ENCODE assay signal across 8 mouse cellular contexts in genomic region chr6:113238442-113238841, GRCm38 (mm10). TPM values are rescaled to one million over a fixed set of nuclear protein-coding genes. Genes with fewer than 3 reads are reported as not detected.
A peak's percentile ranks its signal among the peaks of the same experiment; 100 is the strongest.
DNase-seq lines count a peak whose midpoint lies in the region; ATAC-seq and TF ChIP-seq lines count a peak whose summit lies in the region.

No protein-coding gene starts in this region.

- intact Hi-C loops in left cerebral cortex, adult 2 months (cut with DNase I): loop anchor here (5.0 kb wide), 3 partner anchors 69 to 191 kb away; partner anchors contain the start of genes Arpc4, Brpf1, Tada3 and Thumpd3
- intact Hi-C loops in left cerebral cortex, postnatal 10 days (cut with DNase I): no loop called here

- H3K4me1 ChIP-seq in bone marrow macrophage, adult 2 months (ENCODE audit: control insufficient read depth, insufficient read depth, low read length): peaks cover 7% of the 10 kb centered on the region
- peaks cover 7% of the 10 kb centered on the region; the same call in 1 of the 2 replicates for H3K4me1 ChIP-seq in hindbrain, embryonic 11.5 days (replicated peaks; ENCODE audit: control insufficient read depth, insufficient read depth, low read length)
- H3K4me1 ChIP-seq in lung, postnatal 0 days (ENCODE audit: insufficient read depth, low read depth, low read length): peaks cover 5% of the 10 kb centered on the region
- H3K4me1 ChIP-seq in stomach, embryonic 16.5 days (ENCODE audit: control insufficient read depth, insufficient read depth, low read length): peaks cover 10% of the 10 kb centered on the region

- no peak for TF ChIP-seq CTCF in left cerebral cortex, adult 2 months (IDR thresholded peaks at IDR 0.05)
- TF ChIP-seq CTCF in bone marrow macrophage, adult 2 months (IDR thresholded peaks at IDR 0.05; ENCODE audit: low read depth, low read length): no peak
- TF ChIP-seq CTCF in lung, postnatal 0 days (IDR thresholded peaks at IDR 0.05): no peak

- H3K4me2 ChIP-seq in hindbrain, embryonic 11.5 days (replicated peaks; ENCODE audit: low read depth, low read length): peak overlapping the region; percentile 83
- H3K4me2 ChIP-seq in lung, postnatal 0 days (replicated peaks; ENCODE audit: low read depth, low read length): peak overlapping the region; percentile 90
- H3K4me2 ChIP-seq in stomach, embryonic 16.5 days (ENCODE audit: low read depth, low read length): peak overlapping the region; percentile 93

- peak overlapping the region; percentile 88 for H3K9ac ChIP-seq in hindbrain, embryonic 11.5 days (ENCODE audit: low read depth, low read length)
- peak overlapping the region; percentile 89 for H3K9ac ChIP-seq in lung, postnatal 0 days (replicated peaks; ENCODE audit: low read depth)
- peak overlapping the region; percentile 93 for H3K9ac ChIP-seq in stomach, embryonic 16.5 days (ENCODE audit: low read length)

- TF ChIP-seq EP300 in lung, postnatal 0 days (IDR thresholded peaks at IDR 0.05): no peak

- H3K4me3 ChIP-seq in left cerebral cortex, adult 2 months: peak overlapping the region; percentile 94
- peak overlapping the region; percentile 72 for H3K4me3 ChIP-seq in bone marrow macrophage, adult 2 months (ENCODE audit: insufficient read depth, low read length)
- peak overlapping the region; percentile 97 for H3K4me3 ChIP-seq in hindbrain, embryonic 11.5 days (ENCODE audit: low read depth, low read length)
- H3K4me3 ChIP-seq in lung, postnatal 0 days (ENCODE audit: low read depth, low read length): peak overlapping the region; percentile 99
- peak overlapping the region; percentile 98 for H3K4me3 ChIP-seq in stomach, embryonic 16.5 days (replicated peaks; ENCODE audit: low read length)

- H3K27me3 ChIP-seq in hindbrain, embryonic 11.5 days (ENCODE audit: control insufficient read depth, insufficient read depth, low read length): no peaks in the 10 kb centered on the region
- no peaks in the 10 kb centered on the region for H3K27me3 ChIP-seq in lung, postnatal 0 days (replicated peaks; ENCODE audit: insufficient read depth, low read length)
- no peaks in the 10 kb centered on the region for H3K27me3 ChIP-seq in stomach, embryonic 16.5 days (ENCODE audit: control insufficient read depth, insufficient read depth, low read length)

- H3K36me3 ChIP-seq in hindbrain, embryonic 11.5 days (ENCODE audit: control insufficient read depth, insufficient read depth, low read length): no peaks in the 10 kb centered on the region
- H3K36me3 ChIP-seq in lung, postnatal 0 days (ENCODE audit: insufficient read depth, low read length): 0 out of 2 replicates have a peak, but pooled peaks cover 8% of the 10 kb centered on the region
- no peaks in the 10 kb centered on the region for H3K36me3 ChIP-seq in stomach, embryonic 16.5 days (ENCODE audit: control insufficient read depth, insufficient read depth, low read length)

- no peak overlapping the region for H3K27ac ChIP-seq in left cerebral cortex, adult 2 months
- peak overlapping the region; percentile 42 for H3K27ac ChIP-seq in bone marrow macrophage, adult 2 months (ENCODE audit: insufficient read depth, low read depth, low read length)
- no peak overlapping the region for H3K27ac ChIP-seq in hindbrain, embryonic 11.5 days (ENCODE audit: low read depth, low read length)
- H3K27ac ChIP-seq in lung, postnatal 0 days (ENCODE audit: low read length): peak overlapping the region; percentile 86; the same call in 1 of the 2 replicates
- no peak overlapping the region for H3K27ac ChIP-seq in stomach, embryonic 16.5 days (ENCODE audit: low read length)

- H3K9me3 ChIP-seq in hindbrain, embryonic 11.5 days (ENCODE audit: control insufficient read depth, low read length): no peaks in the 10 kb centered on the region
- no peaks in the 10 kb centered on the region for H3K9me3 ChIP-seq in lung, postnatal 0 days (ENCODE audit: low read length)
- H3K9me3 ChIP-seq in stomach, embryonic 16.5 days (replicated peaks; ENCODE audit: control insufficient read depth, low read length): no peaks in the 10 kb centered on the region

- no peak for DNase-seq in left cerebral cortex, adult 2 months (ENCODE audit: extremely low spot score in 1 of 2, low spot score in 2 of 2)
- no peak for DNase-seq in left cerebral cortex, postnatal 10 days (ENCODE audit: extremely low spot score in 1 of 2, low spot score in 2 of 2)
- DNase-seq in hindbrain, embryonic 11.5 days (ENCODE audit: low spot score): no peak
- peak; percentile 51 for DNase-seq in lung, postnatal 0 days (ENCODE audit: low spot score)
- no peak for DNase-seq in c-Kit-positive CD71-positive TER-119-positive erythroid progenitor cells, embryonic 14.5 days (ENCODE audit: low spot score)
- DNase-seq in testis, postnatal 14 days (ENCODE audit: low spot score): no peak

- no peak for ATAC-seq in hindbrain, embryonic 11.5 days (ENCODE audit: low FRiP score)
- ATAC-seq in lung, postnatal 0 days: no peak
- ATAC-seq in stomach, embryonic 16.5 days (ENCODE audit: insufficient read depth, low FRiP score): no peak

- WGBS in hindbrain, embryonic 11.5 days: 45% methylated on average over 6 of the region's 6 CpGs
- WGBS in lung, postnatal 0 days: 35% methylated on average over 6 of the region's 6 CpGs
- 24% methylated on average over 6 of the region's 6 CpGs for WGBS in stomach, embryonic 16.5 days

- TF ChIP-seq POLR2A in bone marrow macrophage, adult 2 months (IDR thresholded peaks at IDR 0.05; ENCODE audit: borderline replicate concordance, low read depth, low read length): no peak

RNA-seq across cellular contexts. Expression of gene Mtmr14, which starts 0.8 kb away (rescaled TPM):
- 10 to 100 TPM; 14.6 to 15.3 TPM for total RNA-seq in left cerebral cortex, adult 2 months (2021)
- 10 to 100 TPM; 24.8 to 26.2 TPM for total RNA-seq in left cerebral cortex, postnatal 10 days (2021)
- 59.2 and 60.2 TPM in 2 replicates for polyA plus RNA-seq in bone marrow macrophage, adult 2 months (2012; ENCODE audit: insufficient read depth, insufficient read length, missing spikeins)
- polyA plus RNA-seq in hindbrain, embryonic 11.5 days (2014; fragmentation: Nextera tagmentation; extraction: Ambion mirVana): 44.7 and 46.8 TPM in 2 replicates
- polyA plus RNA-seq in lung, postnatal 0 days (2015; fragmentation: Nextera tagmentation; extraction: Ambion mirVana): 27.4 and 33.6 TPM in 2 replicates
- 25.9 and 26.2 TPM in 2 replicates for polyA plus RNA-seq in stomach, embryonic 16.5 days (2015; fragmentation: Nextera tagmentation; extraction: Ambion mirVana)

RNA-seq across cellular contexts. Expression of gene Lhfpl4, which starts 43.3 kb away (rescaled TPM):
- 10 to 100 TPM; 81.1 to 83.1 TPM for total RNA-seq in left cerebral cortex, adult 2 months (2021)
- 100 to 1,000 TPM; 104 to 111 TPM for total RNA-seq in left cerebral cortex, postnatal 10 days (2021)
- 0.81 TPM in 1 of 2 replicates, not detected in the other for polyA plus RNA-seq in bone marrow macrophage, adult 2 months (2012; ENCODE audit: insufficient read depth, insufficient read length, missing spikeins)
- polyA plus RNA-seq in hindbrain, embryonic 11.5 days (2014; fragmentation: Nextera tagmentation; extraction: Ambion mirVana): 7.0 and 7.9 TPM in 2 replicates
- 0.25 and 0.39 TPM in 2 replicates for polyA plus RNA-seq in lung, postnatal 0 days (2015; fragmentation: Nextera tagmentation; extraction: Ambion mirVana)
- 1.3 and 1.6 TPM in 2 replicates for polyA plus RNA-seq in stomach, embryonic 16.5 days (2015; fragmentation: Nextera tagmentation; extraction: Ambion mirVana)

RNA-seq across cellular contexts. Expression of gene Cpne9, which starts 43.7 kb away (rescaled TPM):
- total RNA-seq in left cerebral cortex, adult 2 months (2021): 10 to 100 TPM; 75.7 to 80.5 TPM
- total RNA-seq in left cerebral cortex, postnatal 10 days (2021): 10 to 100 TPM; 21.0 to 22.3 TPM
- not detected in 2 replicates for polyA plus RNA-seq in bone marrow macrophage, adult 2 months (2012; ENCODE audit: insufficient read depth, insufficient read length, missing spikeins)
- 0.24 and 0.29 TPM in 2 replicates for polyA plus RNA-seq in hindbrain, embryonic 11.5 days (2014; fragmentation: Nextera tagmentation; extraction: Ambion mirVana)
- polyA plus RNA-seq in lung, postnatal 0 days (2015; fragmentation: Nextera tagmentation; extraction: Ambion mirVana): not detected in 2 replicates
- 0.06 TPM in 1 of 2 replicates, not detected in the other for polyA plus RNA-seq in stomach, embryonic 16.5 days (2015; fragmentation: Nextera tagmentation; extraction: Ambion mirVana)

Comparison
In these comparisons a context has a peak if more than half of its experiments do, and no peak if none do; other contexts are left out.
1. H3K27ac ChIP-seq: peak in bone marrow macrophage, adult 2 months (single experiment) and lung, postnatal 0 days (single experiment); none in left cerebral cortex, adult 2 months (single experiment), hindbrain, embryonic 11.5 days (single experiment) and stomach, embryonic 16.5 days (single experiment).
2. Peak in every context shown above with its lines, with median percentiles within 50 percentile points of each other: H3K4me3 ChIP-seq, H3K4me2 ChIP-seq and H3K9ac ChIP-seq.